Mouse (Mus musculus): ENCODE data around the gene Fryl.

Fryl gene

GRCm38 (mm10) chr5:73219716-73220115 lies 36.7 kb downstream of the Fryl start:
- DNase-seq, result no peak

GRCm38 (mm10) chr5:73218065-73218464 lies 38.4 kb downstream of the Fryl start:
- no peak for DNase-seq

GRCm38 (mm10) chr5:73217116-73217515 lies 39.3 kb downstream of the Fryl start:
- no peak for DNase-seq

DNA sequence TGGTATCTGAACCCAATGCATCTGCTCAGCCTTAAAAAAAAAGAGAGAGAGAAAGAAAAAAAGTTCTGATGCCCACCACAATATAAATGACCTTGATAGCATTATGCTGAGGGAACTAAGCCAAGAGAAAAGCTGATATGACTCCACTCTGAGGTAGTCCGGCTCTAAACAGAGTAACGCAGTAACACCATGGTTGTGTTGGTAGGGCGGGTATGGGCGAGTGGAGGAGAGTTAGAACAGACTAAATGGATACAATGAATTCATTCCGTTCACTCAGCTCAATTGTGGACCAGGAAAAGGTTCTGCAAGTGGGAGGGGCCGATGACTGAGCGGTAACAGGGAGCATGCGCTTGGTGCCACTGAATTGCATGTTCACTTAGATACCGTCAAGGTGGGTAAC lies 40.4 kb downstream of the Fryl start:
- DNase-seq, result no peak

DNA sequence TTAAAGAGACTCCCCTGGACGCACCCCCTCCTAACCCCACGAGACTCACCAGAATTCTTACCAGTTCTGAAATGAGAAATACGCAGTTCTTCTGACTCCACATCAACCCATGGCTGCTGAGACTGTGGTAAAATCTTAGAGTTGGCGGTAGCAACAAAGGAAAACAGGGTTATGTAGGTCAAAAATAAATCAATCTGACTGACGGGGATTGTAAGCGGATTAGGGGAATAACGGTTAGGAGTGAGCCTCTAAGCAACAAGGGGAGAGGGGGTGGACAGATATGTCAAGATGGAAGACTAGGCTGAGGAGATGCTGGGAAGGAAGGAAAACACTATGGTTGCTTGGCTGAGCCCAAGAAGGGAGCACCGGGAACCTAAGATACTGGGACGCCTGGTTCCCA lies 44.0 kb downstream of the Fryl start:
- no peak for DNase-seq

- DNase-seq, result no peak
Observed at GRCm38 (mm10) chr5:73211961-73212360, 44.5 kb downstream of the Fryl start.

DNA sequence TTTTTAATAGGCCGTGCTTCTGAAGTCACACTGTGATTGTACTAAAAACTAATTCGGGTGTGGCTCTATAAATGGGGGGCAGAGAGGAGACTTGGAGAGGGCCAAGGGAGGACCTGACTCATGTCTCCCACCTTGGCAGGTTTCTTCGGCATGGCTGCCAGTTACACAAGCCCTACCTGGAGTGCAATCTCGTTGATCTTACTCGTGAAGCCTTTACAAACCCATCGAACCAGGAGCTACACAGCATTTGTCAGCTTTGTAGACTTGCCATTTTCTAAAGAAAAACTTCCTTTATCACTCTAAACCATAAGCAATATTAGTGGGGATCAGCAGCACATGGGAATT lies 45.5 kb downstream of the Fryl start:
- no peak for DNase-seq

- DNase-seq, result no peak
Observed at GRCm38 (mm10) chr5:73210127-73210970, 46.1 kb downstream of the Fryl start.

DNA sequence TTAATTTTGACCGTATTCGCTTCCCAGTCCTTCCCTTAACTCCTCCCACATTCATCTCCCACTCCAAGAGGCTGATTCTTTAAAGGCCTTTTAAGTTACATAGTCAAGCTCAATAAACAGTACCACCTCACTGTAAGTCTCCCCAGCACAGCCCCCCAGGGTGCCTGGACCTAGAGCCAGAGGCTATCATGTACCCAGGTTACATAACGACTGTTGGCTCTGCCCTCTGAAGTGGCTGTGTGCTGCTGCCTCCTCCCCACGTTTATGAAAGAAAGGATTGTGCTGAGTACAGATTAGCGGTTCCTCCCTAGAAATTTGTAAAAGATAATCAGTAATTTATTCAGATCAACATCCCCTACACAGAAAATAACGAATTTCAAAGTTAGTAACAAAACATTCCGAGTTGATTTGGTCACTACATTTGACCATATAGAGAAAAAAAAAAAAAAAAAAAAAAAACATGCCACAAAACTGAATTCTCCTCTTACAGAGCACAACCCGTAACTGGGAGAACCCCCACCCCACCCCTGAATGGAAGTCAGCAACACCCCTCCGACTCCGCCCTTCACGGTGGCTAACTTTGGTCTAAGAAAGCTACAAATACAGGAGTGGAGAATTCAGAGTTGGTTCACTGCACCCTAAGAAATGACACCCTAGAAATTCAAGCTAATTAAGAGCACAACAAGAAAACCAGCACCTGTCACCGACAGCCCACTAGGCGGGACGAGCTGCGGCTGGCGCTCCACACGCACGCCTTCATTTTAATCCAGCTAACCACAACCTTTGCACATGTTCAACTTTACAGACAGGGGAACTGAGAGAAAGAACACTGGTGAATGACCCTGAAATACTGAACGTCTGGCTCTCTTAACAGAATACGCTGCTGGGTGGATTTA lies 47.0 kb downstream of the Fryl start:
- peak; percentile 22 for DNase-seq

DNA sequence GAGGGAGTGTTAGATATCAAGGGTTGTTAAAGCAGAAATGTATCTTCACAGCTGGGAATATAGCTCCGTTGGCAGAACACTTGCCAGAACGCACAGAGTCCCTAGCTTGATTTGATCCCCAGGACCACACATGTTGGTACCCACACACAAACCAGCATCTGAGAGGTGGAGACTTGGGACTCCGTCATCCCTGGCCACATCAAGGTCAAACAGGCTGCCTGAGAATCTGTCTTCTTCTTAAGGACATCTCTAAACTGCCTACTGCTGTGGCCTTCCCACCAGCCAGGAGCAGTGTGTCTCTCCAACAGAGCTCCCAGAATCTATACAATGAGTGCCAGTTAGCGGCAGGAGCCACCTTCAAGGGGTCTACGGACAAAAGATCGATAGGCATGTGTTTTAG lies 47.8 kb downstream of the Fryl start:
- no peak for DNase-seq

DNA sequence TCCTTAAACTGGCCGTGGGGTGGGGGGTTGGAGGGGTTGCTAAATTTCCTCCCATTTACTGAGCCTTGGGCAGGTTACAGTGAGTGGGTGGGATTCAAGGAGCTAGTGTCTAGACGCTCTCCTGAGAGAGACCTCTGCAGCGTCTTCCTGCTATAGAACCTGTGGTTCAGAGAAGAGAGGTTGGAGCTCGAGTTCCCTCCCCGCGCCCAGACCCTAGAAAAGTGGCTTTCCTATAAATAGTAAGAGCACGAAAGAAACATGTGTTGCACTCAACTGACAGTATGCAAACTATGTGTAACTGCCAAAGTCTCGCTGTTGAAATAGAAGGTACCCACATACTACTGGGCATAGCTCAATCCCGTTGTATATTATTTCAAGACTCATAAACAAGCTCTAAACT lies 49.7 kb downstream of the Fryl start:
- no peak for DNase-seq

DNA sequence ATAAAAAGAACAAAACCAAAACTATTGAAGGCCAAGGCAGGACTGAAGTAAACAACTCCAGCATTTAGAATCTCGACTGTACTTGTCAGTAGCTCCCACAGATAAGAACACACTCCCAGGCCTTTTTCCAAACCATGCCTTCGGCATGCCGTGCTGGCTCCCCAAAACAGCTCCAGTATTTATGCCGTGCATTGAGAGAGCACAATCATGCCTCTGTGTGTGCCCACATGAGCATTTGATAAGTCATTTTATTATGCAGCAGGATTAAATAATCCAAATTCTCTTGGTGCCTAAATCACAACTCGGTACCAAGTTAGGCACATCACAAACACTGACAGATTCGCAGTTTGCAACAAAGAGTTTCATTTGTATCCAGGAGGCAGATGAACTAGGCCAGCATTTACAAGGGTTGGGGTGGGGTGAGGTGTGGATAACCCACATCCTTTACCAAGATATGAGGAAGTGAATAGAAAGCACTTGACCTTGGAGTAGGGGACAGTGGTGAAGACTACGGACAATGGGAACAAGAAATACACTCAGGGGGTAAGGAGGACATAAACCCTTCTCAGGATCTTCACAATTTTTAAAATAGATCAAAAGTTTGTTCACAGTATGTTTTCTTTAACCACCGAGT lies 50.3 kb downstream of the Fryl start:
- DNase-seq, result no peak

- DNase-seq, result no peak
Observed at GRCm38 (mm10) chr5:73205050-73205449, 51.4 kb downstream of the Fryl start.

GRCm38 (mm10) chr5:73202498-73202897 lies 53.9 kb downstream of the Fryl start:
- no peak for DNase-seq

GRCm38 (mm10) chr5:73202077-73202476 lies 54.3 kb downstream of the Fryl start:
- no peak for DNase-seq

- no peak for DNase-seq
Observed at GRCm38 (mm10) chr5:73200387-73201384, 55.7 kb downstream of the Fryl start.

DNA sequence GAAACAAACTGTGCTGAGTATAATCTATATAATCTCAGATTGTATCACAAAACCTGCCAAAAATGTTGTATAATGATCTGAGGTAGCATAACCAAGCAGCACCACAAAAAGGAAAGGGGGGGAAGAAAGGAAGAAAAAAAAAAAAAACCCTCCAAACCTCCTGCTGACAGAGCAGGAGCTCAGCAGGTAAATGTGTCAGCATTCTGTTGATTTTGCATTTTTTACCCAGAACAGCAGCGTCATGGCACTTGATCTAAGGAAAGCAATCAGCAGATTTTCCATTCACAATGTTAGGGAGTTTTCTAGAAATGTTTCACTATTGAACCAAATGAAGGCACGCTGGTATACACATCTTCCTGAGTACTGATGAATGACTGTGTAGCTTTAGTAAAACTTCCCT lies 56.8 kb downstream of the Fryl start:
- no peak for DNase-seq

GRCm38 (mm10) chr5:73198690-73199089 lies 57.7 kb downstream of the Fryl start:
- DNase-seq, result no peak

- DNase-seq, result no peak
Observed at GRCm38 (mm10) chr5:73197796-73198195, 58.6 kb downstream of the Fryl start.

- DNase-seq, result no peak
Observed at GRCm38 (mm10) chr5:73194740-73195139, 61.7 kb downstream of the Fryl start.

DNA sequence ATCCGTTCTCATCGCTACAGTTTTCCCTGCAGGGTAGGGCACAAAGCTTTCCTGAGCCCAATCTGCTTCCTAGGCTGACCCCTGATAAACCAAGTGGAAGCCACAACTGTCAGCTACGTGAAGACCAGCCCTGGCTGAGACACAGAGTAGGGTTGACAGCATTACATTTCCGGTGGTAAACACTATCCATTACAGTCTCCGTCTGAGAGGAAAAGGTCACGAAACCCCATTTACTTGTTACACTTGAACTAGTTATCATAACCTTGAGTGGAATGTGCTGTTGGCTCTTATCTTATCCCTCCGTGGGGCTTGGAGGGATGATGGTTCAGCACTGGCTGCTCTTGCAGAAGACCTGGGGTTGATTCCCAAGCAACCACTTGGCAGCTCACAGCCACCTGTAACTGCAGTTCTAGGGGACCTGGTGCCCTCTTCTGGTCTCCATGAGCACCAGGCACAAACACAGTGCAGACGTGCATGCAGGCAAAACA lies 62.3 kb downstream of the Fryl start:
- DNase-seq, result no peak

GRCm38 (mm10) chr5:73193627-73194026 lies 62.8 kb downstream of the Fryl start:
- DNase-seq, result no peak
